Mouse (Mus musculus): ENCODE data around the gene Qrfp. TPM values are rescaled to one million over a fixed set of nuclear protein-coding genes. Genes with fewer than 3 reads are reported as not detected.

Qrfp gene
- polyA plus RNA-seq, 1 experiment from 2014 or later = 0.09 TPM

- no peak overlapping the region for H3K9ac ChIP-seq
- H3K27me3 ChIP-seq (replicated peaks) = no peaks in the 10 kb centered on the region
- peaks cover 100% of the 10 kb centered on the region for H3K36me3 ChIP-seq
- 85% methylated on average over 13 of the region's 13 CpGs for WGBS
- H3K9me3 ChIP-seq = no peaks in the 10 kb centered on the region
- no peak for ATAC-seq (ENCODE audit: extremely low read depth, insufficient number of reproducible peaks, low FRiP score, low TSS enrichment)
- H3K4me1 ChIP-seq = no peaks in the 10 kb centered on the region
- no peak overlapping the region for H3K4me2 ChIP-seq
- no peak overlapping the region for H3K27ac ChIP-seq (replicated peaks)
- no peak overlapping the region for H3K4me3 ChIP-seq
Observed at GRCm38 (mm10) chr2:31790728-31791251, 19.6 kb downstream of the Qrfp start.

DNA sequence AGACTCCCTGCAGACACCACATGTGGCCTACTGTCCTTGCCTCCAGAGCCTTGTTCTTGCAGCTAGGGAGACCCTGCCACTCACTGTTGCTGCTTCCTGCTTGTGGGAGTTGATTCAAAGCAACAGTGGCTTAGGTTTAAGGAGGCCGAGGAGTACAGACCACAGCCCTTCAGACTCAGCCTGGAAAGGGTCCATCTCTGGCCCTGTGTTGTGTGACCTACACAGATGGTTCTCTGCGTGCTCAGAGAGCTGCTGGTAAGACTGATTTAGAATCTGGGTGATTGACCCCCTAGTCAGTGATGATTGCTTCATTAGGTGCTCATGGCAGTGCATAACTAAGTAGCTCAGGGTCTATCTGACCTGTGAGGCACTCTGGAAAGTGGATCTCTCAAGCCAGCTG, 21.2 kb downstream of the Qrfp start:
- Histone ChIP-seq H3K9me3 (no peaks in the 10 kb centered on the region), H3K4me1 (no peaks in the 10 kb centered on the region), H3K36me3 (peaks cover 100% of the 10 kb centered on the region), H3K4me2 (no peak overlapping the region), H3K27ac (replicated peaks) (no peak overlapping the region), H3K27me3 (replicated peaks) (no peaks in the 10 kb centered on the region), H3K9ac (no peak overlapping the region), H3K4me3 (no peak overlapping the region)
- no peak for ATAC-seq (ENCODE audit: extremely low read depth, insufficient number of reproducible peaks, low FRiP score, low TSS enrichment)
- 87% methylated on average over 2 of the region's 2 CpGs for WGBS

DNA sequence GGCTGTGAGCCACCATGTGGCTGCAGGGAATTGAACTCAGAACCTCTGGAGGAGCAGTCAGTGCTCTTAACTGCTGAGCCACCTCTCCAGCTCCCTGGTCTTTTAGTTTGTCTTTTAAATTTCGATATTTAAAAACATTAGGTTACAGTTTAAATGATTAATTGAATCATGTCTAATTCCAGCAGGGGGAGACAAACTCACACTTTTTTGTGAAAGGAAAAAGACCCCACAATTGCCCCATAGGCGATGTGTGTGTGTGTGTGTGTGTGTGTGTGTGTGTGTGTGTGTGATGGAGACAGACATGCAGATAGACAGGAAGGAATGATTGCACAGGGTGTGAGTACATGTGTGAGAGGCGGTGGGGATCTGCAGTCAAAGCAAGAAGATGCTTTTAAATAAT, 22.2 kb downstream of the Qrfp start:
- Histone ChIP-seq H3K36me3 (peaks cover 100% of the 10 kb centered on the region), H3K27ac (replicated peaks) (no peak overlapping the region), H3K4me3 (no peak overlapping the region), H3K4me1 (no peaks in the 10 kb centered on the region), H3K27me3 (replicated peaks) (no peaks in the 10 kb centered on the region), H3K9me3 (no peaks in the 10 kb centered on the region), H3K9ac (no peak overlapping the region), H3K4me2 (no peak overlapping the region)
- no peak for ATAC-seq (ENCODE audit: extremely low read depth, insufficient number of reproducible peaks, low FRiP score, low TSS enrichment)
- 81% methylated on average over 3 of the region's 3 CpGs for WGBS

- H3K27me3 ChIP-seq (replicated peaks) = no peaks in the 10 kb centered on the region
- ATAC-seq (ENCODE audit: extremely low read depth, insufficient number of reproducible peaks, low FRiP score, low TSS enrichment) = no peak
- WGBS = 25% methylated on average over 7 of the region's 7 CpGs
- H3K9me3 ChIP-seq = no peaks in the 10 kb centered on the region
- no peak overlapping the region for H3K4me2 ChIP-seq
- H3K4me1 ChIP-seq = peaks cover 6% of the 10 kb centered on the region; the same call in 1 of the 2 replicates
- H3K27ac ChIP-seq (replicated peaks) = no peak overlapping the region
- H3K4me3 ChIP-seq = no peak overlapping the region
- peaks cover 100% of the 10 kb centered on the region for H3K36me3 ChIP-seq
- H3K9ac ChIP-seq = no peak overlapping the region
Observed at GRCm38 (mm10) chr2:31787029-31787428, 23.4 kb downstream of the Qrfp start.

DNA sequence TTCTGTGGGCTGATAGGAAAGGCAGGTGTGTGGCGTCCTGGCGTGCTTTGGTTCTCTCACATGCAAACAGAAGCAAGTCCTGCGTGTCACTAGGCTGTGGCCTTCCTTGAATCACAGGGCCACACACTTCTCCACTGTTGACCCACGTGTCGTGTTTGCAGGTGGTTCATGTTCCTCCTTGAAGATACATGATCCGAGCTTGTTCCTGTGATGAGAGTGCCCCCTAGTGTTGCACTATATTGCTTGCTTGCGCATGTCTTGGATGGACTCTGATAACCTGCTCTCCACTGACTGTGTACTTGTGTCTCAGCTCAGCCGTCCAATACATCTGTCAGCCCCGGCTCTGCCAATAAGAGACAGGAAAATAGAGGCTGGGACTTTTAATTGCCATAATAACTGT, 25.3 kb downstream of the Qrfp start:
- H3K4me1 ChIP-seq = peaks cover 15% of the 10 kb centered on the region
- no peaks in the 10 kb centered on the region for H3K9me3 ChIP-seq
- WGBS = 33% methylated on average over 9 of the region's 9 CpGs
- no peaks in the 10 kb centered on the region for H3K27me3 ChIP-seq (replicated peaks)
- H3K4me2 ChIP-seq = no peak overlapping the region
- no peak overlapping the region for H3K9ac ChIP-seq
- peaks cover 100% of the 10 kb centered on the region for H3K36me3 ChIP-seq
- H3K4me3 ChIP-seq = no peak overlapping the region
- ATAC-seq (ENCODE audit: extremely low read depth, insufficient number of reproducible peaks, low FRiP score, low TSS enrichment) = no peak
- H3K27ac ChIP-seq (replicated peaks) = no peak overlapping the region

DNA sequence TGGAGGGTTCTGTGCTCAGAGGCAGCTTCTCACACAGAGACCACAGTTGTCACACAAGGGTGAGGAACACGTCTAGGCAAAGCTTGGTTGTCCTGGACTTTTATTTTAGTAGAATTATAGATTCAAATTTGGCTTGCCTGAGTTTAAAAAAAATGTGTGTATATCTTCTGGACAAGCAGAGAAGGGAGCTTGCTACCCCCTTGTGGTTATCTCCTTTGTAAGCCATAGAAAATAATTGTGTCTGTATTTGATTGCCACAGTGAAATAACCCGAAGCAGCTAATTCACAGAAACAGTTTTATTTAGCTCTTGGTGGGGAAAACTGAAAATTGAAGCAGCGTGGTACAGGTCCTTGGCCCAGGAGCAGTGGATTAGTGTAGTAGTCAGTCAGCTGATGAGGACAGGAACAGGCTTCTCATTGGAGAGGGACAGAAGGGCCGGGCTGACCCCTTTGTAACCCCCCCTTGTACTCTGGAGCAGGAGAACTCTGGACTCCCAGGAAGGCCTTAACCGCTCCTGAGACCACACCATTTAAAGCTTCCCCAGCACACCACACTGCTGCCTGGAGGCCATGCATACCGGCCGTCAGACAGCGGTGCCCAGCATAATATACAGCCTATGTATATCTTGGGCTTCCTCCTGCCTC, 27.3 kb downstream of the Qrfp start:
- Histone ChIP-seq H3K36me3 (peaks cover 100% of the 10 kb centered on the region), H3K27ac (replicated peaks) (0 out of 2 replicates have a peak overlapping the region, but pooled peaks have one; percentile 34), H3K4me3 (no peak overlapping the region), H3K9me3 (no peaks in the 10 kb centered on the region), H3K4me2 (no peak overlapping the region), H3K9ac (no peak overlapping the region), H3K4me1 (peaks cover 15% of the 10 kb centered on the region), H3K27me3 (replicated peaks) (no peaks in the 10 kb centered on the region)
- ATAC-seq (ENCODE audit: extremely low read depth, insufficient number of reproducible peaks, low FRiP score, low TSS enrichment) = no peak
- WGBS = 80% methylated on average over 8 of the region's 8 CpGs

DNA sequence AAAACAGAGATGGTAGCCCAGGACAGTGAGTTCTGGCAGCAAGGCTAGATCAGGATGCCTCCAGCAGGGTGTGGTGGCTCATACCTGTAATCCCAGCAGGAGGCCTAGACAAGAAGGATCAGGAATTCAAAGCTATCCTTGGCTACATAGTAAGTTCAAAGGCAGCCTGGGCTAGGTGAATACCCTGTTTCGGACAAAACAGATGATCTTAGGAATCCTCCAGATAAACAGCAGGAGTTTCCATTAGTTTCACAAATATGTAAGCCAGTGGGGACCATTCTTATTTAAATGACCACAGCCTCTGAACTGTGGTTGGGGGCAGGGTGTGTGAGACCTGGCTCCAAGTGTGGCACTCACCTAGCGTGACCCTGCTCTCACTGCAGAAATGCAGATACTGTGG, 31.1 kb downstream of the Qrfp start:
- no peak overlapping the region for H3K27ac ChIP-seq (replicated peaks)
- no peak overlapping the region for H3K4me2 ChIP-seq
- no peaks in the 10 kb centered on the region for H3K9me3 ChIP-seq
- H3K4me3 ChIP-seq = no peak overlapping the region
- H3K27me3 ChIP-seq (replicated peaks) = no peaks in the 10 kb centered on the region
- no peak overlapping the region for H3K9ac ChIP-seq
- H3K36me3 ChIP-seq = peaks cover 87% of the 10 kb centered on the region
- no peak for ATAC-seq (ENCODE audit: extremely low read depth, insufficient number of reproducible peaks, low FRiP score, low TSS enrichment)
- H3K4me1 ChIP-seq = peaks cover 33% of the 10 kb centered on the region
- 71% methylated on average over 2 of the region's 2 CpGs for WGBS

DNA sequence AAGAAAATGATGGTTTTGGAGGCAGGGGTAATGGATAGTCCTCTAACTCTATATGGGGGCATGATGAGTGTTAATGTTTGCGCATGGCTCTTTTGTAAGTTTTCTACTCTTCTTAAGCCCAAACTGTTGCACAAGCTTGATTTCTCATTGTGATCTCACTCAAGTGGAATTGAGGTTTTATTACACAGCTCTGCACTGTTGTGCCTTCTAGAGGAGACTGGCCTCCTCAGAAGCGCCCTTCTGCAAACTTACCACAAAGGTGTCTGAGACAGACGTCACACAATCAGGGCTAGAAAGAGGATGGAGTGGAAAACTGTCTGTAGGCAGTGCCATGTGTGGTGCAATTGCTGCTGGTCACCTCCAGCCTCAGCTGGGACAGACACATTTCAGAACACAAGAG, 33.9 kb downstream of the Qrfp start:
- H3K4me2 ChIP-seq = peak overlapping the region; percentile 24; the same call in 1 of the 2 replicates
- WGBS = 71% methylated on average over 3 of the region's 3 CpGs
- H3K27me3 ChIP-seq (replicated peaks) = no peaks in the 10 kb centered on the region
- H3K36me3 ChIP-seq = peaks cover 62% of the 10 kb centered on the region
- H3K9me3 ChIP-seq = no peaks in the 10 kb centered on the region
- no peak overlapping the region for H3K4me3 ChIP-seq
- H3K27ac ChIP-seq (replicated peaks) = peak overlapping the region; percentile 58
- 0 out of 2 replicates have a peak overlapping the region, but pooled peaks have one; percentile 28 for H3K9ac ChIP-seq
- ATAC-seq (ENCODE audit: extremely low read depth, insufficient number of reproducible peaks, low FRiP score, low TSS enrichment) = no peak
- peaks cover 51% of the 10 kb centered on the region for H3K4me1 ChIP-seq

DNA sequence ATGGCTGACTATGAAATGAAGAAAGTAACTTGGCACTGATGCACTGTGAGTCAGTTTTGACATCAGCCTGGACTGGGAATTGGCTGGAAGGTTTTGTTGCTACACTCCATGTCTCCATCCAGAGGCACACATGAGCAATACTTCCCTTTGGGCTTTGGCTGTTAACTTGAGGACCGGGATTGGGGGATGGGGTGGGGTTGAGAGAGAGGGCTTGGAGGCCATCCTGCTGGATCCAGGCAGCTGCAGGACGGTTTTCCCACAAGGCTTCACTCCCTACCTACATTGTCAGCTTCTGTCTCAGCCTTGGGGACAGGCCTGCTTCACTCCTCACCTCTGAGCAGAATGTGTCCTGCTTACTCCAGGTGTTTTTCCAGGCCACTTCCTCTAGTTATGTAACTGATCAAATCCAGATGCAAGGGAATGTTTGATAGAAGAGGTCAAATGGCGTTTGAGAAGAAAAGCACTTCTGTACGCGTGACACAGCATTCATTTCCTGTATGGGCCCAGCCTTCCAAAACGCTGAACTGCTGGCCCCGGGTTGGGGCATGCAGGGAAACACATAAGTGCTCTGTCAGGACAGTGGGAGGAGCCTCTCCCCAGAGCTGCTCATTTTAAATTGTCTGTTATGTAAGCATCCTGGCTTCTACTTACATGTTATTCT, 39.5 kb downstream of the Qrfp start:
- peak overlapping the region; percentile 90 for H3K27ac ChIP-seq (replicated peaks)
- H3K9me3 ChIP-seq = no peaks in the 10 kb centered on the region
- peak overlapping the region; percentile 59 for H3K4me2 ChIP-seq
- peaks cover 85% of the 10 kb centered on the region for H3K4me1 ChIP-seq
- ATAC-seq (ENCODE audit: extremely low read depth, insufficient number of reproducible peaks, low FRiP score, low TSS enrichment) = peak; percentile 45; the same call in 1 of the 2 replicates
- no peaks in the 10 kb centered on the region for H3K27me3 ChIP-seq (replicated peaks)
- 0 out of 2 replicates have a peak overlapping the region, but pooled peaks have one; percentile 10 for H3K4me3 ChIP-seq
- peaks cover 15% of the 10 kb centered on the region for H3K36me3 ChIP-seq
- peak overlapping the region; percentile 50 for H3K9ac ChIP-seq
- 10% methylated on average over 7 of the region's 7 CpGs for WGBS

DNA sequence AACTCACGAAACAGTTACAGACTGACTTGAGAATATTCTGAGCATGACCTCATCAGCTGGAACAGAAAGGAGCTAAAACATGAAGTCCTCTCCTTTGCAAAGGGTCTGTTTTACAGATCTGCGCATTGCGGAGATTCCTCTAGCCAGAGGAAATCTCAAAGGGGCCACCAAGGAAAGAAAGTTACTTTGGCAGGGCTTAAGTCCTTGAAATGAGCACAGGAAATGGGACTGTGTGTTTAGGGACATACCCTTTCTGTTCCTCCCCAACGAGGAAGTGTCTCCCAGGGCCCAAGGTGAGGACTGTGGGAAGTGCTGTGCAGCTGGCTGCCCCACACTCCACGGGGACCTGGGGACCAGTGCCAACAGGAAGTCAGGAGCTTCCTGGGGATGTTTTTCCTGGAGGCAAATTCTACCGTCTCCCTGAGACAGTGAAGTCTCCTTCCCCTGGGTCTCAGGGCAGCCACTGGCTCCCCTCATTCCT, 40.7 kb downstream of the Qrfp start:
- Histone ChIP-seq H3K4me3 (peak overlapping the region; percentile 18; the same call in 1 of the 2 replicates), H3K27me3 (replicated peaks) (no peaks in the 10 kb centered on the region), H3K9ac (peak overlapping the region; percentile 69), H3K4me1 (peaks cover 93% of the 10 kb centered on the region), H3K27ac (replicated peaks) (peak overlapping the region; percentile 90), H3K4me2 (peak overlapping the region; percentile 59), H3K9me3 (no peaks in the 10 kb centered on the region), H3K36me3 (peaks cover 9% of the 10 kb centered on the region)
- 0 out of 2 replicates have a peak, but pooled peaks have one; percentile 21 for ATAC-seq (ENCODE audit: extremely low read depth, insufficient number of reproducible peaks, low FRiP score, low TSS enrichment)
- 14% methylated on average over 6 of the region's 6 CpGs for WGBS

- no peak for ATAC-seq (ENCODE audit: extremely low read depth, insufficient number of reproducible peaks, low FRiP score, low TSS enrichment)
- Histone ChIP-seq H3K27me3 (replicated peaks) (no peaks in the 10 kb centered on the region), H3K4me3 (peak overlapping the region; percentile 18), H3K4me2 (peak overlapping the region; percentile 59), H3K36me3 (peaks cover 7% of the 10 kb centered on the region; the same call in 1 of the 2 replicates), H3K27ac (replicated peaks) (peak overlapping the region; percentile 90), H3K9me3 (no peaks in the 10 kb centered on the region), H3K9ac (peak overlapping the region; percentile 69), H3K4me1 (peaks cover 98% of the 10 kb centered on the region)
- WGBS = 30% methylated on average over 4 of the region's 4 CpGs
Observed at GRCm38 (mm10) chr2:31769115-31769514, 41.3 kb downstream of the Qrfp start.
